Mouse (Mus musculus) liver, embryonic 14.5 days (tissue): ENCODE data around the gene Bin2. TPM values are rescaled to one million over a fixed set of nuclear protein-coding genes. Genes with fewer than 3 reads are reported as not detected.

ENCODE experiments used
- ATAC-seq: fragments of 200-750 bp; cut with Nextera tagmentation; 2 replicates; pipeline ENCODE4 v1.8.0; 2017; ENCODE audit warnings: moderate number of reproducible peaks, mild to moderate bottlenecking, moderate library complexity; ENCODE audit not compliant: insufficient read depth
- DNase-seq, 3 experiments: peaks; one replicate each; pipeline ENCODE4 v3.0.0-alpha.2; 2012 to 2013; ENCODE audit warnings: low read depth in 3 of 3, low spot score in 3 of 3
- H3K27ac ChIP-seq: fragments of 300-500 bp; sonication (generic); 2 replicates; pipeline ENCODE4 v1.5.1; 2014; ENCODE audit warnings: moderate library complexity, mild to moderate bottlenecking, control low read depth, inconsistent platforms
- H3K27me3 ChIP-seq: fragments of 300-500 bp; sonication (generic); 2 replicates; pipeline ENCODE4 v1.6.1; 2014; ENCODE audit warnings: mild to moderate bottlenecking, low read length, moderate library complexity; ENCODE audit not compliant: control insufficient read depth, insufficient read depth
- H3K36me3 ChIP-seq: fragments of 300-500 bp; sonication (generic); replicated peaks from 2 replicates; pipeline ENCODE4 v1.6.1; 2014; ENCODE audit warnings: low read depth; ENCODE audit not compliant: control insufficient read depth, insufficient read depth
- H3K4me1 ChIP-seq, 2 experiments: fragments of 200-500 bp in 1 of 2; fragments of 300-500 bp in 1 of 2; sonication (generic) in 1 of 2; replicated peaks; 2 replicates each; pipeline ENCODE4 v1.6.1; 2012 to 2014; ENCODE audit warnings: antibody characterized with exemption in 1 of 2, inconsistent platforms in 1 of 2, low read length in 1 of 2; ENCODE audit not compliant: control insufficient read depth in 2 of 2, insufficient read depth in 2 of 2
- H3K4me2 ChIP-seq: fragments of 300-500 bp; sonication (generic); 2 replicates; pipeline ENCODE4 v1.6.1; 2014; ENCODE audit warnings: low read depth, mild to moderate bottlenecking, control low read depth, moderate library complexity
- H3K4me3 ChIP-seq, 2 experiments: fragments of 200-500 bp in 1 of 2; fragments of 300-500 bp in 1 of 2; sonication (generic) in 1 of 2; 2 replicates each; pipeline ENCODE4 v1.5.1; 2012 to 2014; ENCODE audit warnings: low read depth in 2 of 2, low read length in 2 of 2, mild to moderate bottlenecking in 2 of 2, control low read depth in 1 of 2, inconsistent platforms in 1 of 2, moderate library complexity in 1 of 2; ENCODE audit not compliant: insufficient read depth in 1 of 2
- H3K9ac ChIP-seq: fragments of 300-500 bp; sonication (generic); replicated peaks from 2 replicates; pipeline ENCODE4 v1.6.1; 2014; ENCODE audit warnings: mild to moderate bottlenecking, control low read depth, moderate library complexity
- H3K9me3 ChIP-seq: fragments of 300-500 bp; sonication (generic); 2 replicates; pipeline ENCODE4 v1.6.1; 2016; ENCODE audit warnings: low read length, mixed read lengths; ENCODE audit not compliant: control insufficient read depth
- CTCF ChIP-seq: IDR thresholded peaks from 2 replicates; pipeline ENCODE4 v1.5.1; 2016; ENCODE audit warnings: antibody characterized with exemption, low read depth, control low read depth
- EP300 ChIP-seq: IDR thresholded peaks from 2 replicates; pipeline ENCODE4 v1.6.1; 2016; ENCODE audit warnings: antibody characterized with exemption, low read depth
- WGBS: fragments of 180-500 bp; shearing (Covaris S2); extraction: QIAGEN DNeasy Blood & Tissue Kit; methylation state at CpG from one replicate; pipeline ENCODE4 v1.1.7; 2014; ENCODE audit not compliant: insufficient replicate concordance; 5-methylcytosine and 5-hydroxymethylcytosine counted together
- polyA plus RNA-seq, 2 experiments: library from polyadenylated mRNA; depleted of rRNA in 1 of 2; stranded (reverse) in 1 of 2; unstranded in 1 of 2; fragments of >200 nt; fragmentation: Nextera tagmentation in 1 of 2; extraction: Ambion mirVana in 1 of 2; gene quantifications; 2 replicates each; pipeline versions ENCODE4 v1.2.1 to v1.2.3; 2012 to 2014

Gene Bin2
- polyA plus RNA-seq, 2 experiments, result 12.7 to 17.5 TPM

GRCm38 (mm10) chr15:100680381-100680780 lies 11.0 kb upstream of the Bin2 start:
- no peak for DNase-seq

GRCm38 (mm10) chr15:100679005-100679404 lies 9.7 kb upstream of the Bin2 start:
- H3K27ac ChIP-seq, result no peak overlapping the region
- DNase-seq, result peak in 2 of 3 experiments; percentile 25 to 26

More at GRCm38 (mm10) chr15:100680381-100680780, 11.0 kb upstream of the Bin2 start:
- Histone ChIP-seq H3K9me3 (no peaks in the 10 kb centered on the region), H3K4me2 (no peak overlapping the region), H3K27me3 (no peaks in the 10 kb centered on the region), H3K4me1 (peaks cover under 1 to 29% of the 10 kb centered on the region in 2 experiments), H3K9ac (no peak overlapping the region), H3K36me3 (no peaks in the 10 kb centered on the region), H3K27ac (no peak overlapping the region), H3K4me3 (no peak overlapping the region)
- TF ChIP-seq EP300, result no peak
- no peak for TF ChIP-seq CTCF
- 29% methylated on average over 3 of the region's 3 CpGs for WGBS
- no peak for ATAC-seq

GRCm38 (mm10) chr15:100678581-100678980 lies 9.2 kb upstream of the Bin2 start:
- Histone ChIP-seq H3K4me3 (no peak overlapping the region), H3K27ac (no peak overlapping the region), H3K4me2 (no peak overlapping the region), H3K9me3 (no peaks in the 10 kb centered on the region), H3K9ac (no peak overlapping the region), H3K4me1 (peaks cover 12 to 39% of the 10 kb centered on the region in 2 experiments), H3K27me3 (no peaks in the 10 kb centered on the region), H3K36me3 (no peaks in the 10 kb centered on the region)
- TF ChIP-seq EP300, result no peak
- 66% methylated on average over 12 of the region's 12 CpGs for WGBS
- ATAC-seq (no peak), DNase-seq (no peak)

More at GRCm38 (mm10) chr15:100679005-100679404, 9.7 kb upstream of the Bin2 start:
- no peak for TF ChIP-seq EP300
- no peak for TF ChIP-seq CTCF
- Histone ChIP-seq H3K9me3 (no peaks in the 10 kb centered on the region), H3K36me3 (no peaks in the 10 kb centered on the region), H3K4me2 (no peak overlapping the region), H3K9ac (no peak overlapping the region), H3K4me3 (no peak overlapping the region), H3K27me3 (no peaks in the 10 kb centered on the region), H3K4me1 (peaks cover 11 to 35% of the 10 kb centered on the region in 2 experiments)
- WGBS, result 72% methylated on average over 14 of the region's 14 CpGs
- no peak for ATAC-seq

- Histone ChIP-seq H3K4me2 (no peak overlapping the region), H3K36me3 (no peaks in the 10 kb centered on the region), H3K9ac (no peak overlapping the region), H3K4me1 (peaks cover 18 to 48% of the 10 kb centered on the region in 2 experiments), H3K9me3 (no peaks in the 10 kb centered on the region), H3K27ac (no peak overlapping the region), H3K27me3 (no peaks in the 10 kb centered on the region), H3K4me3 (no peak overlapping the region)
- 78% methylated on average over 8 of the region's 8 CpGs for WGBS
- no peak for TF ChIP-seq CTCF
- TF ChIP-seq EP300, result no peak
- DNase-seq (no peak), ATAC-seq (no peak)
Measured at GRCm38 (mm10) chr15:100677675-100678074, 8.3 kb upstream of the Bin2 start.

GRCm38 (mm10) chr15:100676521-100676920 lies 7.2 kb upstream of the Bin2 start:
- Histone ChIP-seq H3K9ac (no peak overlapping the region), H3K4me1 (peaks cover 18 to 46% of the 10 kb centered on the region in 2 experiments), H3K27me3 (no peaks in the 10 kb centered on the region), H3K9me3 (no peaks in the 10 kb centered on the region), H3K36me3 (no peaks in the 10 kb centered on the region), H3K4me3 (no peak overlapping the region), H3K4me2 (no peak overlapping the region), H3K27ac (no peak overlapping the region)
- DNase-seq, result no peak
- no peak for ATAC-seq
- TF ChIP-seq CTCF (peak; percentile 15; the same call in 1 of the 2 replicates), EP300 (no peak)
- WGBS, result 48% methylated on average over 1 of the region's 1 CpGs
